Mouse (Mus musculus) intestine, postnatal 0 days (tissue): ENCODE measurements around the gene Fancf. TPM values are rescaled to one million over a fixed set of nuclear protein-coding genes. Genes with fewer than 3 reads are reported as not detected.

ENCODE experiments used
- ATAC-seq: fragments of 200-750 bp; cut with Nextera tagmentation; 2 replicates; pipeline ENCODE4 v1.8.0; 2017; ENCODE audit warnings: mild to moderate bottlenecking, moderate TSS enrichment, moderate library complexity
- H3K27ac ChIP-seq: fragments of 300-500 bp; sonication (generic); 2 replicates; pipeline ENCODE4 v1.5.1; 2014; ENCODE audit warnings: mild to moderate bottlenecking, low read depth, low read length, moderate library complexity
- H3K27me3 ChIP-seq: fragments of 300-500 bp; sonication (generic); replicated peaks from 2 replicates; pipeline ENCODE4 v1.6.1; 2014; ENCODE audit warnings: low read length, mixed read lengths; ENCODE audit not compliant: control insufficient read depth, insufficient read depth
- H3K36me3 ChIP-seq: fragments of 300-500 bp; sonication (generic); 2 replicates; pipeline ENCODE4 v1.6.1; 2014; ENCODE audit warnings: mild to moderate bottlenecking, moderate library complexity; ENCODE audit not compliant: control insufficient read depth, insufficient read depth
- H3K4me1 ChIP-seq: fragments of 300-500 bp; sonication (generic); replicated peaks from 2 replicates; pipeline ENCODE4 v1.6.1; 2014; ENCODE audit warnings: antibody characterized with exemption, low read length, mixed read lengths; ENCODE audit not compliant: control insufficient read depth, insufficient read depth
- H3K4me2 ChIP-seq: fragments of 300-500 bp; sonication (generic); replicated peaks from 2 replicates; pipeline ENCODE4 v1.6.1; 2014; ENCODE audit warnings: low read depth, mild to moderate bottlenecking, moderate library complexity
- H3K4me3 ChIP-seq: fragments of 300-500 bp; sonication (generic); 2 replicates; pipeline ENCODE4 v1.5.1; 2014; ENCODE audit warnings: low read depth, low read length
- H3K9ac ChIP-seq: fragments of 300-500 bp; sonication (generic); 2 replicates; pipeline ENCODE4 v1.6.1; 2014; ENCODE audit warnings: mild to moderate bottlenecking, low read depth, low read length
- H3K9me3 ChIP-seq: fragments of 300-500 bp; sonication (generic); 2 replicates; pipeline ENCODE4 v1.6.1; 2016; ENCODE audit warnings: mixed run types; ENCODE audit not compliant: control insufficient read depth
- CTCF ChIP-seq: sonication (generic); IDR thresholded peaks from 2 replicates; pipeline ENCODE4 v1.5.1; 2016; ENCODE audit warnings: low read depth, mild to moderate bottlenecking, control low read depth, antibody characterized with exemption, moderate library complexity
- WGBS: fragments of 180-500 bp; shearing (Covaris S2); extraction: QIAGEN DNeasy Blood & Tissue Kit; methylation state at CpG from one replicate; pipeline ENCODE4 v1.1.7; 2014; 5-methylcytosine and 5-hydroxymethylcytosine counted together
- polyA plus RNA-seq: library from polyadenylated mRNA; unstranded; fragments of >200 nt; fragmentation: Nextera tagmentation; extraction: Ambion mirVana; gene quantifications from 2 replicates; pipeline ENCODE4 v1.2.1, GENCODE M21; 2015

Gene Fancf
- polyA plus RNA-seq, 1 experiment from 2014 or later, result 6.0 TPM

DNA sequence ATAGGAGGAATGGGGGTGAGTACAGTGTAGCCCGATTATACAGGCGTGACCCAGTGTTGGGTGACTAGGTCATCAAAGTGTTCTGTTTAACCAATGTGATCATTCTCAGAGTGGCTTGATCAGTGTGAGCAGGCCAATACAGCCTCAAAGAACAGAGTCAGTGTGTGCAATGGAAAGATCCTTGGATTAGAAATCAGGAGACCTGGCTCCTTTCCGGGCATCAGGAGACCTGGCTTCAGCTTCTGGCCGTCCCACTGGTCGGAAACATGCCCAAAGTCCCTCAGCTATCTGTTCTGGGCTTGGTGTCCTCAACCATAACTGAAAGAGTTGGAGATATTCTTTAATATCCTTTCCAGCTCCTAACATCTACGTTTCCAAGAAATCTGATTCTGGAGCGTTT is 27.5 kb upstream of the Fancf start:
- ATAC-seq, result no peak
- H3K27me3 ChIP-seq, result no peaks in the 10 kb centered on the region
- no peak overlapping the region for H3K9ac ChIP-seq
- WGBS, result 86% methylated on average over 7 of the region's 7 CpGs
- H3K4me3 ChIP-seq, result no peak overlapping the region
- no peak overlapping the region for H3K4me2 ChIP-seq
- H3K4me1 ChIP-seq, result no peaks in the 10 kb centered on the region
- TF ChIP-seq CTCF, result no peak
- no peak overlapping the region for H3K27ac ChIP-seq
- H3K36me3 ChIP-seq, result no peaks in the 10 kb centered on the region
- H3K9me3 ChIP-seq, result no peaks in the 10 kb centered on the region

GRCm38 (mm10) chr7:51887678-51888567 is 25.9 kb upstream of the Fancf start:
- Histone ChIP-seq H3K4me1 (no peaks in the 10 kb centered on the region), H3K27me3 (no peaks in the 10 kb centered on the region), H3K36me3 (no peaks in the 10 kb centered on the region), H3K4me2 (peak overlapping the region; percentile 35; the same call in 1 of the 2 replicates), H3K4me3 (no peak overlapping the region), H3K9ac (no peak overlapping the region), H3K9me3 (no peaks in the 10 kb centered on the region), H3K27ac (no peak overlapping the region)
- no peak for TF ChIP-seq CTCF
- ATAC-seq, result peak; percentile 63
- 50% methylated on average over 11 of the region's 11 CpGs for WGBS

GRCm38 (mm10) chr7:51885345-51885744 is 23.3 kb upstream of the Fancf start:
- no peaks in the 10 kb centered on the region for H3K4me1 ChIP-seq
- WGBS, result 82% methylated on average over 3 of the region's 3 CpGs
- no peak for TF ChIP-seq CTCF
- no peak overlapping the region for H3K4me2 ChIP-seq
- no peaks in the 10 kb centered on the region for H3K9me3 ChIP-seq
- no peak overlapping the region for H3K4me3 ChIP-seq
- no peaks in the 10 kb centered on the region for H3K36me3 ChIP-seq
- no peak overlapping the region for H3K9ac ChIP-seq
- H3K27me3 ChIP-seq, result no peaks in the 10 kb centered on the region
- H3K27ac ChIP-seq, result no peak overlapping the region
- no peak for ATAC-seq

- Histone ChIP-seq H3K4me1 (no peaks in the 10 kb centered on the region), H3K9ac (no peak overlapping the region), H3K4me3 (no peak overlapping the region), H3K9me3 (no peaks in the 10 kb centered on the region), H3K27me3 (no peaks in the 10 kb centered on the region), H3K4me2 (no peak overlapping the region), H3K27ac (no peak overlapping the region), H3K36me3 (no peaks in the 10 kb centered on the region)
- no peak for ATAC-seq
- 85% methylated on average over 4 of the region's 4 CpGs for WGBS
- TF ChIP-seq CTCF, result no peak
Measured at GRCm38 (mm10) chr7:51880121-51880520, 18.1 kb upstream of the Fancf start.

- ATAC-seq, result peak; percentile 43; the same call in 1 of the 2 replicates
- Histone ChIP-seq H3K27ac (0 out of 2 replicates have a peak overlapping the region, but pooled peaks have one; percentile 11), H3K4me2 (peak overlapping the region; percentile 65), H3K9ac (0 out of 2 replicates have a peak overlapping the region, but pooled peaks have one; percentile 8), H3K36me3 (no peaks in the 10 kb centered on the region), H3K9me3 (no peaks in the 10 kb centered on the region), H3K4me1 (no peaks in the 10 kb centered on the region), H3K27me3 (no peaks in the 10 kb centered on the region), H3K4me3 (peak overlapping the region; percentile 34)
- WGBS, result 5% methylated on average over 17 of the region's 17 CpGs
- no peak for TF ChIP-seq CTCF
Measured at GRCm38 (mm10) chr7:51879136-51879723, 17.2 kb upstream of the Fancf start.

- no peak for TF ChIP-seq CTCF
- peak overlapping the region; percentile 34 for H3K4me3 ChIP-seq
- no peaks in the 10 kb centered on the region for H3K27me3 ChIP-seq
- H3K36me3 ChIP-seq, result no peaks in the 10 kb centered on the region
- 0 out of 2 replicates have a peak overlapping the region, but pooled peaks have one; percentile 8 for H3K9ac ChIP-seq
- H3K4me1 ChIP-seq, result no peaks in the 10 kb centered on the region
- peak overlapping the region; percentile 65 for H3K4me2 ChIP-seq
- WGBS, result 3% methylated on average over 8 of the region's 8 CpGs
- H3K27ac ChIP-seq, result 0 out of 2 replicates have a peak overlapping the region, but pooled peaks have one; percentile 11
- H3K9me3 ChIP-seq, result no peaks in the 10 kb centered on the region
- ATAC-seq, result no peak
Measured at GRCm38 (mm10) chr7:51878730-51879129, 16.7 kb upstream of the Fancf start.
